Mouse (Mus musculus): ENCODE measurements around the gene Spsb2.

DNA sequence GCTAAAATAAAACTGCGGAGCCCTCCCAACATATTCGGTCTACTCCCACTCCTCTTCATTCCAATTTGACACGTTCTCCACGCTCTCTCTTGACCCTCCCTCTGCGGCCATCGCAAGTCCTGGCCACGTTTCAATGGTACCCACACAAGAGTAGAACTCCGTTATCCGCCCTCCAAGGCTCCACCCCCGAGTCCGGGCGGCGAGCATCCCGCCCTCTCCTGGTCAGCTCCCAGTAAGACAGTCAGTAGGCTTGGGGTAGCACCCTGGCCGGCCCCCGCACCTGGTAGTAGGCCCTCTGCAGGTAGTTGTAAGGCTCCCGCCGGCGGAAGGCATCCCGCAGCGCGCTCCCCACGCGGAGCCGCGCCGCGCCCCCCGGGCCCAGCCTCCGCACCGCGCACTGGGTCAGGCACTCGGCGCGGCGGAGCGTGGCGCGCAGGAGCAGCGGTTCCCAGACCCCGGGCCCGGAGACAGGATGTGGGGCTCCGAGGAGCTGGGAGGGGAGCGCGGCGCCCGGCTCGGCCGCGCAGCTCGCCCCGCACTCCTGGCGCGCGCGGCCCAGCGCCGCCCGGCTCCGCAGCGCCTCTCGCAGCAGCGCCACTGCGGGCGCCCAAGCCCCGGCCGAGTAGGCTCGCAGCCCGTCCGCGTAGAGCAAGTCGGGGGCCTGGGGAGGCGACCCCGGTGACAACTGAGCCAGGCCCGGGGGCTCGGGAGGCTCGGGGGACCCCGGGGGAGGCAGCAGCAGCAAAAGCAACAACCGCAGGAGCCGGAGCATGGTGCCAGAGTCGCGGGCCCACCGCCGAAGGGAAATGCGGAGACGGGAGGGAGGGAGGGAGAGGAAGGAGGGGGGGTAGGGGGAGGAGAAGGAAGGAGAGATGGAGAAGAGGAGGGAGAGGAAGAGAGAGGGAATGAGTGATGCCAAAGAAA lies 48.7 kb downstream of the Spsb2 start, which contains the start of gene P3h3:
- TF ChIP-seq CTCF (conservative IDR thresholded peaks at IDR 0.05; ENCODE audit: insufficient read depth, insufficient read length, low read depth, low read length) = peak; percentile 55
- no peak for TF ChIP-seq POLR2A (IDR thresholded peaks at IDR 0.05; ENCODE audit: low read depth, low read length)

Measured in kidney, adult 2 months (tissue).